Mouse (Mus musculus): ENCODE measurements around the gene Olfr357. TPM values are rescaled to one million over a fixed set of nuclear protein-coding genes. Genes with fewer than 3 reads are reported as not detected.

Olfr357 gene
- total RNA-seq (2014; rRNA removed; ENCODE audit: low replicate concordance) (not detected in 2 replicates), polyA plus RNA-seq (2015; fragmentation: Nextera tagmentation; extraction: Ambion mirVana) (not detected in 2 replicates)

- WGBS, result 45% methylated on average over 1 of the region's 1 CpGs
Measured at GRCm38 (mm10) chr2:36993527-36993926, at the start of gene Olfr357. Olfr357 (plus strand) TSS chr2:36993827.

DNA sequence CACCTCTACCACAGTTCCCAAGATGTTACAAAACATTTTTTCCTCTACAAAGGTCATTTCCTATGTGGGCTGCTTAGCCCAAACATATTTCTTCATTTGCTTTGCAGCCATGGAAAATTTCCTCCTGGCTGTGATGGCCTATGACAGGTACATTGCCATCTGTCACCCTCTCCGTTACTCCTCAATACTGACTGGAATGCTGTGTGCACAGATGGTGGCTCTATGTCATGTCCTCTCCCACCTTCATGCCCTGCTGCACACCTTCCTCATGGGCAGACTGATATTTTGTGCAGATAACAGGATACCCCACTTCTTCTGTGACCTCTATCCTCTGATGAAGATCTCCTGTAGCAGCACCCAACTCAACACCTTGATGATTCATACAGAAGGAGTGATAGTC is 3.4 kb downstream of the Olfr357 start:
- no peaks in the 10 kb centered on the region for H3K4me1 ChIP-seq (ENCODE audit: control insufficient read depth, insufficient read depth)
- no peak for TF ChIP-seq CTCF (IDR thresholded peaks at IDR 0.05; ENCODE audit: low read depth)
- TF ChIP-seq EP300 (IDR thresholded peaks at IDR 0.05; ENCODE audit: low read depth), result no peak
- no peak overlapping the region for H3K4me2 ChIP-seq (ENCODE audit: low read depth, low read length)
- H3K27ac ChIP-seq (ENCODE audit: low read depth), result no peak overlapping the region
- no peak overlapping the region for H3K9ac ChIP-seq (replicated peaks; ENCODE audit: low read depth, low read length)
- peaks cover 4% of the 10 kb centered on the region; the same call in 1 of the 2 replicates for H3K9me3 ChIP-seq (replicated peaks; ENCODE audit: control insufficient read depth, low read length)
- H3K4me3 ChIP-seq (ENCODE audit: low read depth, low read length), result no peak overlapping the region
- no peaks in the 10 kb centered on the region for H3K36me3 ChIP-seq (replicated peaks; ENCODE audit: control insufficient read depth, insufficient read depth, low read length)
- 57% methylated on average over 1 of the region's 1 CpGs for WGBS
- H3K27me3 ChIP-seq (ENCODE audit: control insufficient read depth, insufficient read depth, low read length), result no peaks in the 10 kb centered on the region
- DNase-seq (ENCODE audit: low spot score) (no peak), ATAC-seq (ENCODE audit: insufficient read depth, low read depth) (no peak)

More at GRCm38 (mm10) chr2:36993527-36993926, at the start of gene Olfr357:
- Histone ChIP-seq H3K36me3 (replicated peaks; ENCODE audit: control insufficient read depth, insufficient read depth, low read length) (no peaks in the 10 kb centered on the region), H3K4me3 (ENCODE audit: low read depth, low read length) (no peak within 1 kb of the TSS), H3K27me3 (ENCODE audit: control insufficient read depth, insufficient read depth, low read length) (no peaks in the 10 kb centered on the region), H3K9ac (replicated peaks; ENCODE audit: low read depth, low read length) (no peak within 1 kb of the TSS), H3K4me1 (ENCODE audit: control insufficient read depth, insufficient read depth) (no peaks in the 10 kb centered on the region), H3K27ac (ENCODE audit: low read depth) (no peak within 1 kb of the TSS), H3K9me3 (replicated peaks; ENCODE audit: control insufficient read depth, low read length) (peaks cover 3% of the 10 kb centered on the region; the same call in 1 of the 2 replicates), H3K4me2 (ENCODE audit: low read depth, low read length) (no peak within 1 kb of the TSS)
- no peak for DNase-seq (ENCODE audit: low spot score)
- TF ChIP-seq CTCF (IDR thresholded peaks at IDR 0.05; ENCODE audit: low read depth) (no peak), EP300 (IDR thresholded peaks at IDR 0.05; ENCODE audit: low read depth) (no peak)
- ATAC-seq (ENCODE audit: insufficient read depth, low read depth), result no peak

- TF ChIP-seq CTCF (IDR thresholded peaks at IDR 0.05; ENCODE audit: low read depth) (no peak), EP300 (IDR thresholded peaks at IDR 0.05; ENCODE audit: low read depth) (no peak)
- DNase-seq (ENCODE audit: low spot score), result no peak
- H3K4me2 ChIP-seq (ENCODE audit: low read depth, low read length), result no peak within 1 kb of the TSS
- no peak within 1 kb of the TSS for H3K27ac ChIP-seq (ENCODE audit: low read depth)
- H3K4me1 ChIP-seq (ENCODE audit: control insufficient read depth, insufficient read depth), result no peaks in the 10 kb centered on the region
- no peak within 1 kb of the TSS for H3K9ac ChIP-seq (replicated peaks; ENCODE audit: low read depth, low read length)
- H3K4me3 ChIP-seq (ENCODE audit: low read depth, low read length), result no peak within 1 kb of the TSS
- H3K9me3 ChIP-seq (replicated peaks; ENCODE audit: control insufficient read depth, low read length), result no peaks in the 10 kb centered on the region
- H3K36me3 ChIP-seq (replicated peaks; ENCODE audit: control insufficient read depth, insufficient read depth, low read length), result no peaks in the 10 kb centered on the region
- ATAC-seq (ENCODE audit: insufficient read depth, low read depth), result no peak
- H3K27me3 ChIP-seq (ENCODE audit: control insufficient read depth, insufficient read depth, low read length), result no peaks in the 10 kb centered on the region
Measured at GRCm38 (mm10) chr2:37009235-37009634, 15.6 kb downstream of the Olfr357 start, which contains the start of gene Olfr358. Olfr358 (minus strand) TSS chr2:37009335.

Other genes with a start within 250 kb of the Olfr357 start
- gene Olfr348, start 209.6 kb upstream of the Olfr357 start, total RNA-seq (2014; rRNA removed; ENCODE audit: low replicate concordance), result not detected in 2 replicates
- not detected in 2 replicates for gene Olfr348, start 209.6 kb upstream of the Olfr357 start, polyA plus RNA-seq (2015; fragmentation: Nextera tagmentation; extraction: Ambion mirVana)
- gene Olfr50, start 203.3 kb upstream of the Olfr357 start, total RNA-seq (2014; rRNA removed; ENCODE audit: low replicate concordance), result not detected in 2 replicates
- not detected in 2 replicates for gene Olfr50, start 203.3 kb upstream of the Olfr357 start, polyA plus RNA-seq (2015; fragmentation: Nextera tagmentation; extraction: Ambion mirVana)
- gene Olfr3, start 176.8 kb upstream of the Olfr357 start, total RNA-seq (2014; rRNA removed; ENCODE audit: low replicate concordance), result not detected in 2 replicates
- gene Olfr3, start 176.8 kb upstream of the Olfr357 start, polyA plus RNA-seq (2015; fragmentation: Nextera tagmentation; extraction: Ambion mirVana), result not detected in 2 replicates
- not detected in 2 replicates for gene Olfr350, start 147.5 kb upstream of the Olfr357 start, total RNA-seq (2014; rRNA removed; ENCODE audit: low replicate concordance)
- not detected in 2 replicates for gene Olfr350, start 147.5 kb upstream of the Olfr357 start, polyA plus RNA-seq (2015; fragmentation: Nextera tagmentation; extraction: Ambion mirVana)
- gene Olfr351, start 131.2 kb upstream of the Olfr357 start, total RNA-seq (2014; rRNA removed; ENCODE audit: low replicate concordance), result not detected in 2 replicates
- gene Olfr351, start 131.2 kb upstream of the Olfr357 start, polyA plus RNA-seq (2015; fragmentation: Nextera tagmentation; extraction: Ambion mirVana), result not detected in 2 replicates
- gene Olfr352, start 125.4 kb upstream of the Olfr357 start, total RNA-seq (2014; rRNA removed; ENCODE audit: low replicate concordance), result not detected in 2 replicates
- not detected in 2 replicates for gene Olfr352, start 125.4 kb upstream of the Olfr357 start, polyA plus RNA-seq (2015; fragmentation: Nextera tagmentation; extraction: Ambion mirVana)
- not detected in 2 replicates for gene Olfr353, start 100.9 kb upstream of the Olfr357 start, total RNA-seq (2014; rRNA removed; ENCODE audit: low replicate concordance)
- not detected in 2 replicates for gene Olfr353, start 100.9 kb upstream of the Olfr357 start, polyA plus RNA-seq (2015; fragmentation: Nextera tagmentation; extraction: Ambion mirVana)
- not detected in 2 replicates for gene Olfr354, start 88.1 kb upstream of the Olfr357 start, total RNA-seq (2014; rRNA removed; ENCODE audit: low replicate concordance)
- not detected in 2 replicates for gene Olfr354, start 88.1 kb upstream of the Olfr357 start, polyA plus RNA-seq (2015; fragmentation: Nextera tagmentation; extraction: Ambion mirVana)
- not detected in 2 replicates for gene Olfr355, start 64.9 kb upstream of the Olfr357 start, total RNA-seq (2014; rRNA removed; ENCODE audit: low replicate concordance)
- not detected in 2 replicates for gene Olfr355, start 64.9 kb upstream of the Olfr357 start, polyA plus RNA-seq (2015; fragmentation: Nextera tagmentation; extraction: Ambion mirVana)
- not detected in 2 replicates for gene Olfr356, start 56.7 kb upstream of the Olfr357 start, total RNA-seq (2014; rRNA removed; ENCODE audit: low replicate concordance)
- gene Olfr356, start 56.7 kb upstream of the Olfr357 start, polyA plus RNA-seq (2015; fragmentation: Nextera tagmentation; extraction: Ambion mirVana), result not detected in 2 replicates
- not detected in 2 replicates for gene Olfr358, start 15.5 kb downstream of the Olfr357 start, total RNA-seq (2014; rRNA removed; ENCODE audit: low replicate concordance)
- gene Olfr358, start 15.5 kb downstream of the Olfr357 start, polyA plus RNA-seq (2015; fragmentation: Nextera tagmentation; extraction: Ambion mirVana), result not detected in 2 replicates
- not detected in 2 replicates for gene Olfr360, start 71.9 kb downstream of the Olfr357 start, total RNA-seq (2014; rRNA removed; ENCODE audit: low replicate concordance)
- not detected in 2 replicates for gene Olfr360, start 71.9 kb downstream of the Olfr357 start, polyA plus RNA-seq (2015; fragmentation: Nextera tagmentation; extraction: Ambion mirVana)
- not detected in 2 replicates for gene Olfr361, start 95.5 kb downstream of the Olfr357 start, total RNA-seq (2014; rRNA removed; ENCODE audit: low replicate concordance)
- not detected in 2 replicates for gene Olfr361, start 95.5 kb downstream of the Olfr357 start, polyA plus RNA-seq (2015; fragmentation: Nextera tagmentation; extraction: Ambion mirVana)
- not detected in 2 replicates for gene Olfr362, start 124.1 kb downstream of the Olfr357 start, total RNA-seq (2014; rRNA removed; ENCODE audit: low replicate concordance)
- not detected in 2 replicates for gene Olfr362, start 124.1 kb downstream of the Olfr357 start, polyA plus RNA-seq (2015; fragmentation: Nextera tagmentation; extraction: Ambion mirVana)
- gene Olfr364-ps1, start 145.5 kb downstream of the Olfr357 start, total RNA-seq (2014; rRNA removed; ENCODE audit: low replicate concordance), result not detected in 2 replicates
- not detected in 2 replicates for gene Olfr364-ps1, start 145.5 kb downstream of the Olfr357 start, polyA plus RNA-seq (2015; fragmentation: Nextera tagmentation; extraction: Ambion mirVana)
- gene Olfr365, start 194.4 kb downstream of the Olfr357 start, total RNA-seq (2014; rRNA removed; ENCODE audit: low replicate concordance), result not detected in 2 replicates
- not detected in 2 replicates for gene Olfr365, start 194.4 kb downstream of the Olfr357 start, polyA plus RNA-seq (2015; fragmentation: Nextera tagmentation; extraction: Ambion mirVana)
- gene Olfr366, start 217.7 kb downstream of the Olfr357 start, total RNA-seq (2014; rRNA removed; ENCODE audit: low replicate concordance), result not detected in 2 replicates
- not detected in 2 replicates for gene Olfr366, start 217.7 kb downstream of the Olfr357 start, polyA plus RNA-seq (2015; fragmentation: Nextera tagmentation; extraction: Ambion mirVana)